Mouse (Mus musculus): ENCODE data around the gene Zfp704. TPM values are rescaled to one million over a fixed set of nuclear protein-coding genes. Genes with fewer than 3 reads are reported as not detected.
A peak's percentile ranks its signal among the peaks of the same experiment; 100 is the strongest.
"Not testable (repeated sequence)": the region's sequence is repeated elsewhere in the genome, so short reads cannot be mapped to it uniquely, and the experiment has no call there.

The Zfp704 gene
- polyA plus RNA-seq, 1 experiment: 1.7 TPM

GRCm38 (mm10) chr3:9573581-9573980, 36.3 kb downstream of the Zfp704 start:
- no peak overlapping the region for H3K4me3 ChIP-seq (ENCODE audit: insufficient read depth, poor library complexity, severe bottlenecking)
- TF ChIP-seq FOSL1 (IDR thresholded peaks at IDR 0.05; ENCODE audit: insufficient read depth, low read length, poor library complexity, severe bottlenecking) (no peak), USF1 (IDR thresholded peaks at IDR 0.05; ENCODE audit: low read depth) (peak; percentile 94), MYOD1 (IDR thresholded peaks at IDR 0.05; ENCODE audit: control insufficient read depth, insufficient read length, low read depth) (no peak), MAX (IDR thresholded peaks at IDR 0.05) (peak; percentile 51), CEBPB (IDR thresholded peaks at IDR 0.05; ENCODE audit: low read depth) (no peak), CTCF (IDR thresholded peaks at IDR 0.05; ENCODE audit: control insufficient read depth, insufficient read depth, insufficient read length) (no peak), MYOG (IDR thresholded peaks at IDR 0.05; ENCODE audit: control insufficient read depth, extremely low read depth, insufficient read length) (no peak)
- H3K27me3 ChIP-seq (ENCODE audit: control insufficient read depth, insufficient read depth, insufficient read length): no peaks in the 10 kb centered on the region
- no peaks in the 10 kb centered on the region for H3K79me3 ChIP-seq (ENCODE audit: low read depth)
- H3ac ChIP-seq (ENCODE audit: control insufficient read depth, insufficient read length, low read depth): no peak overlapping the region
- no peaks in the 10 kb centered on the region for H3K79me2 ChIP-seq (ENCODE audit: control insufficient read depth, insufficient read depth)
- no peaks in the 10 kb centered on the region for H3K36me3 ChIP-seq (ENCODE audit: control insufficient read depth, insufficient read depth)

- Histone ChIP-seq H3ac (ENCODE audit: control insufficient read depth, insufficient read length, low read depth) (no peak overlapping the region), H3K36me3 (ENCODE audit: control insufficient read depth, insufficient read depth) (no peaks in the 10 kb centered on the region), H3K79me3 (ENCODE audit: low read depth) (no peaks in the 10 kb centered on the region), H3K27me3 (ENCODE audit: control insufficient read depth, insufficient read depth, insufficient read length) (no peaks in the 10 kb centered on the region), H3K4me3 (ENCODE audit: insufficient read depth, poor library complexity, severe bottlenecking) (no peak overlapping the region), H3K79me2 (ENCODE audit: control insufficient read depth, insufficient read depth) (no peaks in the 10 kb centered on the region)
- TF ChIP-seq MYOG (IDR thresholded peaks at IDR 0.05; ENCODE audit: control insufficient read depth, extremely low read depth, insufficient read length): no peak
- no peak for TF ChIP-seq CEBPB (IDR thresholded peaks at IDR 0.05; ENCODE audit: low read depth)
- TF ChIP-seq MYOD1 (IDR thresholded peaks at IDR 0.05; ENCODE audit: control insufficient read depth, insufficient read length, low read depth): no peak
- no peak for TF ChIP-seq MAX (IDR thresholded peaks at IDR 0.05)
- no peak for TF ChIP-seq USF1 (IDR thresholded peaks at IDR 0.05; ENCODE audit: low read depth)
- TF ChIP-seq FOSL1 (IDR thresholded peaks at IDR 0.05; ENCODE audit: insufficient read depth, low read length, poor library complexity, severe bottlenecking): no peak
- TF ChIP-seq CTCF (IDR thresholded peaks at IDR 0.05; ENCODE audit: control insufficient read depth, insufficient read depth, insufficient read length): no peak
These were observed 37.6 kb downstream of the Zfp704 start for GRCm38 (mm10) chr3:9572261-9572660.

GRCm38 (mm10) chr3:9570782-9571181, 39.1 kb downstream of the Zfp704 start:
- no peak for TF ChIP-seq MYOG (IDR thresholded peaks at IDR 0.05; ENCODE audit: control insufficient read depth, extremely low read depth, insufficient read length)
- no peak for TF ChIP-seq USF1 (IDR thresholded peaks at IDR 0.05; ENCODE audit: low read depth)
- TF ChIP-seq FOSL1 (IDR thresholded peaks at IDR 0.05; ENCODE audit: insufficient read depth, low read length, poor library complexity, severe bottlenecking): no peak
- no peak for TF ChIP-seq CTCF (IDR thresholded peaks at IDR 0.05; ENCODE audit: control insufficient read depth, insufficient read depth, insufficient read length)
- no peak for TF ChIP-seq CEBPB (IDR thresholded peaks at IDR 0.05; ENCODE audit: low read depth)
- H3K27me3 ChIP-seq (ENCODE audit: control insufficient read depth, insufficient read depth, insufficient read length): no peaks in the 10 kb centered on the region
- H3K79me3 ChIP-seq (ENCODE audit: low read depth): no peaks in the 10 kb centered on the region
- H3K36me3 ChIP-seq (ENCODE audit: control insufficient read depth, insufficient read depth): no peaks in the 10 kb centered on the region
- H3ac ChIP-seq (ENCODE audit: control insufficient read depth, insufficient read length, low read depth): no peak overlapping the region
- H3K79me2 ChIP-seq (ENCODE audit: control insufficient read depth, insufficient read depth): no peaks in the 10 kb centered on the region
- H3K4me3 ChIP-seq (ENCODE audit: insufficient read depth, poor library complexity, severe bottlenecking): no peak overlapping the region

GRCm38 (mm10) chr3:9569706-9570105, 40.2 kb downstream of the Zfp704 start:
- not testable (repeated sequence) for H3ac ChIP-seq (ENCODE audit: control insufficient read depth, insufficient read length, low read depth); H3K79me2 ChIP-seq (ENCODE audit: control insufficient read depth, insufficient read depth); H3K27me3 ChIP-seq (ENCODE audit: control insufficient read depth, insufficient read depth, insufficient read length); H3K36me3 ChIP-seq (ENCODE audit: control insufficient read depth, insufficient read depth); H3K79me3 ChIP-seq (ENCODE audit: low read depth); H3K4me3 ChIP-seq (ENCODE audit: insufficient read depth, poor library complexity, severe bottlenecking)

GRCm38 (mm10) chr3:9568565-9569228, 41.2 kb downstream of the Zfp704 start:
- Histone ChIP-seq H3K79me2 (ENCODE audit: control insufficient read depth, insufficient read depth) (no peaks in the 10 kb centered on the region), H3K79me3 (ENCODE audit: low read depth) (no peaks in the 10 kb centered on the region), H3K4me3 (ENCODE audit: insufficient read depth, poor library complexity, severe bottlenecking) (no peak overlapping the region), H3K36me3 (ENCODE audit: control insufficient read depth, insufficient read depth) (no peaks in the 10 kb centered on the region), H3ac (ENCODE audit: control insufficient read depth, insufficient read length, low read depth) (no peak overlapping the region), H3K27me3 (ENCODE audit: control insufficient read depth, insufficient read depth, insufficient read length) (no peaks in the 10 kb centered on the region)
- TF ChIP-seq MYOG (IDR thresholded peaks at IDR 0.05; ENCODE audit: control insufficient read depth, extremely low read depth, insufficient read length): no peak
- no peak for TF ChIP-seq CEBPB (IDR thresholded peaks at IDR 0.05; ENCODE audit: low read depth)
- no peak for TF ChIP-seq FOSL1 (IDR thresholded peaks at IDR 0.05; ENCODE audit: insufficient read depth, low read length, poor library complexity, severe bottlenecking)
- no peak for TF ChIP-seq MAX (IDR thresholded peaks at IDR 0.05)
- no peak for TF ChIP-seq MYOD1 (IDR thresholded peaks at IDR 0.05; ENCODE audit: control insufficient read depth, insufficient read length, low read depth)
- TF ChIP-seq CTCF (IDR thresholded peaks at IDR 0.05; ENCODE audit: control insufficient read depth, insufficient read depth, insufficient read length): no peak
- no peak for TF ChIP-seq USF1 (IDR thresholded peaks at IDR 0.05; ENCODE audit: low read depth)

- TF ChIP-seq USF1 (IDR thresholded peaks at IDR 0.05; ENCODE audit: low read depth) (no peak), CTCF (IDR thresholded peaks at IDR 0.05; ENCODE audit: control insufficient read depth, insufficient read depth, insufficient read length) (no peak), MAX (IDR thresholded peaks at IDR 0.05) (no peak), FOSL1 (IDR thresholded peaks at IDR 0.05; ENCODE audit: insufficient read depth, low read length, poor library complexity, severe bottlenecking) (no peak), CEBPB (IDR thresholded peaks at IDR 0.05; ENCODE audit: low read depth) (no peak), MYOG (IDR thresholded peaks at IDR 0.05; ENCODE audit: control insufficient read depth, extremely low read depth, insufficient read length) (no peak), MYOD1 (IDR thresholded peaks at IDR 0.05; ENCODE audit: control insufficient read depth, insufficient read length, low read depth) (no peak)
- Histone ChIP-seq H3K4me3 (ENCODE audit: insufficient read depth, poor library complexity, severe bottlenecking) (no peak overlapping the region), H3K79me3 (ENCODE audit: low read depth) (no peaks in the 10 kb centered on the region), H3K36me3 (ENCODE audit: control insufficient read depth, insufficient read depth) (no peaks in the 10 kb centered on the region), H3K27me3 (ENCODE audit: control insufficient read depth, insufficient read depth, insufficient read length) (no peaks in the 10 kb centered on the region), H3ac (ENCODE audit: control insufficient read depth, insufficient read length, low read depth) (no peak overlapping the region), H3K79me2 (ENCODE audit: control insufficient read depth, insufficient read depth) (no peaks in the 10 kb centered on the region)
These were observed 41.9 kb downstream of the Zfp704 start for GRCm38 (mm10) chr3:9567948-9568347.

All from C2C12 (cell line).